ENCODE assay signal across 9 mouse cellular contexts in the genomic region with DNA sequence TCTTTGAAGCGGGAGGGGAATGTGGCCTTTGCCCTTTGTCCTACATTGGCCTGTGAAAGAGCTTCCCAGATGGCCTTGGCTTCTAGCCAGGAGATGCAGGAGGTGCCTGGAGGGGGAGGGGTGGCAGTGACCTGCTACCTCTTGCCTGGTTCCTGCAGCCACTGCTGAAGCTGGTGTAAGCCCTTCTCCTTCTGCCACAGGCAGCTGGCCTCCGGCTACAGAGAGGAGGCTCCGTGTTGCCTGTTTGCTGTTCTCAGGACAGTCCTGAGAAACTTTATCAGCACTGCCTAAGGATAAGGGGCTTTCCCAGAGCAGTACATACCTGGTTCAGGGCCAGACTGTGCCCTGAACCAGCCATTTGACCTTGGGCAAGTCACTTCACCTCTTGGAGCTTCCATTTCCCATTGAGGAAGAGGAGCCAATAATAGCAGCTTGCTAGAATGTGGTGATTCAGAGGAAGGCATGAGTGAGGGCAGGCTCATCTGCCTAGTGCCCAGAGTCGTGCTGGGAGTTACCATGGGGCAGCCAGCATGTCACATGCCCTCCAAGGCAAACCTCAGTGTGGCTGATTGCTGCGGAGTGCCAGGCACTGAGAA. TPM values are rescaled to one million over a fixed set of nuclear protein-coding genes. Genes with fewer than 3 reads are reported as not detected.
DNase-seq lines count a peak whose midpoint lies in the region; ATAC-seq lines count a peak whose summit lies in the region.
"Had no signal": no experiment of that assay in that cellular context is flagged by ENCODE, and none has a peak within 500 bp of the region (broad histone marks: within the 10 kb centered on the region; RNA-seq: fewer than 3 reads in every experiment).

No protein-coding gene starts in this region.

- 49% methylated on average over 5 of the region's 5 CpGs for WGBS in forebrain, embryonic 10.5 days
- WGBS in forebrain, embryonic 16.5 days = 49% methylated on average over 5 of the region's 5 CpGs
- 57% methylated on average over 5 of the region's 5 CpGs for WGBS in forebrain, embryonic 12.5 days
- WGBS in intestine, embryonic 14.5 days = 54% methylated on average over 5 of the region's 5 CpGs
- 71% methylated on average over 5 of the region's 5 CpGs for WGBS in liver, embryonic 16.5 days (ENCODE audit: insufficient replicate concordance)

- no peak overlapping the region for H3K4me2 ChIP-seq in forebrain, embryonic 16.5 days (ENCODE audit: low read length)
- H3K4me2 ChIP-seq in forebrain, embryonic 12.5 days = no peak overlapping the region
- H3K4me2 ChIP-seq in intestine, embryonic 14.5 days (ENCODE audit: low read length) = no peak overlapping the region
- H3K4me2 ChIP-seq in liver, embryonic 16.5 days (ENCODE audit: low read depth, low read length) = no peak overlapping the region
- H3K4me2 ChIP-seq: embryonic facial prominence, embryonic 12.5 days had no signal

- H3K9me3 ChIP-seq in forebrain, embryonic 10.5 days = no peaks in the 10 kb centered on the region
- H3K9me3 ChIP-seq in forebrain, embryonic 16.5 days (ENCODE audit: control insufficient read depth, low read length) = no peaks in the 10 kb centered on the region
- H3K9me3 ChIP-seq in forebrain, embryonic 12.5 days = no peaks in the 10 kb centered on the region
- H3K9me3 ChIP-seq in intestine, embryonic 14.5 days (ENCODE audit: control insufficient read depth, low read length) = no peaks in the 10 kb centered on the region
- H3K9me3 ChIP-seq in liver, embryonic 16.5 days (replicated peaks; ENCODE audit: control insufficient read depth, low read length) = 0 out of 2 replicates have a peak, but pooled peaks cover 2% of the 10 kb centered on the region
- H3K9me3 ChIP-seq: embryonic facial prominence, embryonic 12.5 days had no signal

- ATAC-seq in forebrain, embryonic 16.5 days = no peak
- ATAC-seq in forebrain, embryonic 12.5 days (ENCODE audit: low FRiP score) = 0 out of 2 replicates have a peak, but pooled peaks have one; percentile 33
- peak; percentile 29; the same call in 1 of the 2 replicates for ATAC-seq in intestine, embryonic 14.5 days (replicated peaks; ENCODE audit: low FRiP score, low TSS enrichment, low read depth)
- peak; percentile 67 for ATAC-seq in liver, embryonic 16.5 days (ENCODE audit: low read depth)

- H3K4me3 ChIP-seq in forebrain, embryonic 10.5 days = no peak overlapping the region
- no peak overlapping the region for H3K4me3 ChIP-seq in forebrain, embryonic 16.5 days (replicated peaks; ENCODE audit: low read length)
- H3K4me3 ChIP-seq in forebrain, embryonic 12.5 days (replicated peaks) = no peak overlapping the region
- H3K4me3 ChIP-seq in intestine, embryonic 14.5 days (ENCODE audit: low read depth, low read length) = no peak overlapping the region
- H3K4me3 ChIP-seq in liver, embryonic 16.5 days (ENCODE audit: low read depth, low read length) = no peak overlapping the region
- H3K4me3 ChIP-seq: embryonic facial prominence, embryonic 12.5 days had no signal

- no peaks in the 10 kb centered on the region for H3K36me3 ChIP-seq in forebrain, embryonic 10.5 days (replicated peaks)
- H3K36me3 ChIP-seq in forebrain, embryonic 16.5 days (ENCODE audit: control insufficient read depth, insufficient read depth) = no peaks in the 10 kb centered on the region
- no peaks in the 10 kb centered on the region for H3K36me3 ChIP-seq in forebrain, embryonic 12.5 days (replicated peaks)
- H3K36me3 ChIP-seq in intestine, embryonic 14.5 days (ENCODE audit: control insufficient read depth, insufficient read depth, low read length) = peaks cover 30% of the 10 kb centered on the region
- H3K36me3 ChIP-seq in liver, embryonic 16.5 days (ENCODE audit: control insufficient read depth, insufficient read depth) = peaks cover 94% of the 10 kb centered on the region
- H3K36me3 ChIP-seq: embryonic facial prominence, embryonic 12.5 days had no signal

- peak; percentile 59 for DNase-seq in forebrain, embryonic 10.5 days (ENCODE audit: extremely low spot score, low spot score)
- peak; percentile 87 for DNase-seq in adrenal gland, adult 2 months
- DNase-seq in intestine, embryonic 14.5 days (ENCODE audit: low spot score) = peak; percentile 62
- DNase-seq in thymus, postnatal 25 days = no peak
- no peak for DNase-seq in left cerebral cortex, adult 18-20 months (ENCODE audit: low spot score in 2 of 2)

- H3K27ac ChIP-seq in forebrain, embryonic 10.5 days = peak overlapping the region; percentile 77
- no peak overlapping the region for H3K27ac ChIP-seq in forebrain, embryonic 16.5 days (ENCODE audit: low read length)
- H3K27ac ChIP-seq in forebrain, embryonic 12.5 days = 0 out of 2 replicates have a peak overlapping the region, but pooled peaks have one; percentile 48
- no peak overlapping the region for H3K27ac ChIP-seq in intestine, embryonic 14.5 days (ENCODE audit: low read depth)
- H3K27ac ChIP-seq in liver, embryonic 16.5 days (ENCODE audit: low read length) = peak overlapping the region; percentile 54
- H3K27ac ChIP-seq: embryonic facial prominence, embryonic 12.5 days had no signal

- no peak overlapping the region for H3K9ac ChIP-seq in forebrain, embryonic 16.5 days (replicated peaks; ENCODE audit: low read depth, low read length)
- no peak overlapping the region for H3K9ac ChIP-seq in forebrain, embryonic 12.5 days
- no peak overlapping the region for H3K9ac ChIP-seq in intestine, embryonic 14.5 days (ENCODE audit: low read length)
- H3K9ac ChIP-seq in liver, embryonic 16.5 days (ENCODE audit: low read depth, low read length) = no peak overlapping the region; the same call in 1 of the 2 replicates
- H3K9ac ChIP-seq: embryonic facial prominence, embryonic 12.5 days had no signal

- H3K4me1 ChIP-seq in forebrain, embryonic 10.5 days = peaks cover 41% of the 10 kb centered on the region
- H3K4me1 ChIP-seq in forebrain, embryonic 16.5 days (replicated peaks; ENCODE audit: control insufficient read depth, insufficient read depth, low read length) = peaks cover 5% of the 10 kb centered on the region; the same call in 1 of the 2 replicates
- peaks cover 14% of the 10 kb centered on the region for H3K4me1 ChIP-seq in forebrain, embryonic 12.5 days
- peaks cover 5% of the 10 kb centered on the region; the same call in 1 of the 2 replicates for H3K4me1 ChIP-seq in intestine, embryonic 14.5 days (replicated peaks; ENCODE audit: control insufficient read depth, insufficient read depth, low read length)
- H3K4me1 ChIP-seq in liver, embryonic 16.5 days (ENCODE audit: control insufficient read depth, low read depth, low read length) = peaks cover 13% of the 10 kb centered on the region

- H3K27me3 ChIP-seq in forebrain, embryonic 10.5 days (ENCODE audit: poor library complexity, severe bottlenecking) = no peaks in the 10 kb centered on the region
- no peaks in the 10 kb centered on the region for H3K27me3 ChIP-seq in forebrain, embryonic 16.5 days (replicated peaks; ENCODE audit: control insufficient read depth, insufficient read depth, low read length)
- no peaks in the 10 kb centered on the region for H3K27me3 ChIP-seq in forebrain, embryonic 12.5 days
- no peaks in the 10 kb centered on the region for H3K27me3 ChIP-seq in intestine, embryonic 14.5 days (replicated peaks; ENCODE audit: control insufficient read depth, insufficient read depth, low read length)
- no peaks in the 10 kb centered on the region for H3K27me3 ChIP-seq in liver, embryonic 16.5 days (ENCODE audit: control insufficient read depth, insufficient read depth, low read depth, low read length)
- H3K27me3 ChIP-seq: embryonic facial prominence, embryonic 12.5 days had no signal

RNA-seq across cellular contexts. Expression of gene Tgm2, which starts 15.7 kb away (rescaled TPM):
- polyA plus RNA-seq in forebrain, embryonic 10.5 days (2016; fragmentation: Nextera tagmentation; extraction: Ambion mirVana) = 6.3 and 7.2 TPM in 2 replicates
- 5.0 and 7.5 TPM in 2 replicates for polyA plus RNA-seq in forebrain, embryonic 16.5 days (2015; fragmentation: Nextera tagmentation; extraction: Ambion mirVana)
- total RNA-seq in adrenal gland, adult 2 months (2021) = 100 to 1,000 TPM in 1 of 2 experiments, 10 to 100 TPM in 1; 63.6 to 105 TPM
- polyA plus RNA-seq in adrenal gland, adult 2 months (2012; rRNA removed) = 66.9 and 71.9 TPM in 2 replicates
- polyA plus RNA-seq in forebrain, embryonic 12.5 days (2016; fragmentation: Nextera tagmentation; extraction: Ambion mirVana) = 4.3 and 4.6 TPM in 2 replicates
- 54.4 and 59.7 TPM in 2 replicates for polyA plus RNA-seq in intestine, embryonic 14.5 days (2014; fragmentation: Nextera tagmentation; extraction: Ambion mirVana)
- 66.2 and 74.3 TPM in 2 replicates for polyA plus RNA-seq in liver, embryonic 16.5 days (2015; fragmentation: Nextera tagmentation; extraction: Ambion mirVana)
- 10 to 100 TPM; 10.7 to 10.8 TPM for total RNA-seq in left cerebral cortex, adult 18-20 months (2021)

Comparison
In these comparisons a context has a peak if more than half of its experiments do, and no peak if none do; other contexts are left out.
1. H3K27ac ChIP-seq: peak in forebrain, embryonic 10.5 days (single experiment), forebrain, embryonic 12.5 days (single experiment) and liver, embryonic 16.5 days (single experiment); none in forebrain, embryonic 16.5 days (single experiment) and intestine, embryonic 14.5 days (single experiment).
2. DNase-seq: peak in forebrain, embryonic 10.5 days (single experiment), adrenal gland, adult 2 months (single experiment) and intestine, embryonic 14.5 days (single experiment); none in thymus, postnatal 25 days (single experiment) and left cerebral cortex, adult 18-20 months (0 of 2).